Mouse (Mus musculus) neural tube, embryonic 11.5 days (tissue): ENCODE measurements at regions not wholly inside any gene's neighbourhood (a gene's known extent, or its start where the extent isn't known, plus 50 kb on each side); places are given as distances from the start of the nearest gene placed in this dataset.

Experiments
- ATAC-seq: fragments of 200-750 bp; cut with Nextera tagmentation; 2 replicates; pipeline ENCODE4 v1.8.0; 2017; ENCODE audit warnings: moderate number of reproducible peaks, mild to moderate bottlenecking, moderate TSS enrichment, moderate library complexity; ENCODE audit not compliant: insufficient read depth, low FRiP score, low TSS enrichment
- DNase-seq: peaks from one replicate; pipeline ENCODE4 v3.0.0-alpha.2; 2015; ENCODE audit warnings: low spot score
- H3K27ac ChIP-seq: fragments of 300-500 bp; sonication (generic); 2 replicates; pipeline ENCODE4 v1.5.1; 2014; ENCODE audit warnings: low read depth, mild to moderate bottlenecking, low read length
- H3K27me3 ChIP-seq: fragments of 300-500 bp; sonication (generic); 2 replicates; pipeline ENCODE4 v1.6.1; 2014; ENCODE audit warnings: mild to moderate bottlenecking, low read length, mixed read lengths; ENCODE audit not compliant: control insufficient read depth, insufficient read depth
- H3K36me3 ChIP-seq: fragments of 300-500 bp; sonication (generic); 2 replicates; pipeline ENCODE4 v1.6.1; 2014; ENCODE audit warnings: mild to moderate bottlenecking, low read length, moderate library complexity, mixed read lengths; ENCODE audit not compliant: control insufficient read depth, insufficient read depth
- H3K4me1 ChIP-seq: fragments of 300-500 bp; sonication (generic); 2 replicates; pipeline ENCODE4 v1.6.1; 2014; ENCODE audit warnings: low read length, mixed read lengths; ENCODE audit not compliant: control insufficient read depth, insufficient read depth
- H3K4me2 ChIP-seq: fragments of 300-500 bp; sonication (generic); 2 replicates; pipeline ENCODE4 v1.6.1; 2014; ENCODE audit warnings: low read depth, mild to moderate bottlenecking, moderate library complexity
- H3K4me3 ChIP-seq: fragments of 300-500 bp; sonication (generic); 2 replicates; pipeline ENCODE4 v1.5.1; 2014; ENCODE audit warnings: low read depth, low read length
- H3K9ac ChIP-seq: fragments of 300-500 bp; sonication (generic); 2 replicates; pipeline ENCODE4 v1.6.1; 2014; ENCODE audit warnings: mild to moderate bottlenecking, low read length
- H3K9me3 ChIP-seq: fragments of 300-500 bp; sonication (generic); 2 replicates; pipeline ENCODE4 v1.6.1; 2016; ENCODE audit warnings: low read length; ENCODE audit not compliant: control insufficient read depth
- WGBS: fragments of 180-500 bp; shearing (Covaris S2); extraction: QIAGEN DNeasy Blood & Tissue Kit; methylation state at CpG from one replicate; pipeline ENCODE4 v1.1.7; 2014; 5-methylcytosine and 5-hydroxymethylcytosine counted together

- H3K9ac ChIP-seq = no peak overlapping the region
- DNase-seq = no peak
- no peak overlapping the region for H3K27ac ChIP-seq
- WGBS = 93% methylated on average over 3 of the region's 3 CpGs
- no peak for ATAC-seq
- no peak overlapping the region for H3K4me3 ChIP-seq
- H3K9me3 ChIP-seq = no peaks in the 10 kb centered on the region
- H3K27me3 ChIP-seq = no peaks in the 10 kb centered on the region
- H3K36me3 ChIP-seq = no peaks in the 10 kb centered on the region
- no peaks in the 10 kb centered on the region for H3K4me1 ChIP-seq
- no peak overlapping the region for H3K4me2 ChIP-seq
Measured at GRCm38 (mm10) chr13:69182478-69182877, 183.1 kb upstream of the Adcy2 start.

DNA sequence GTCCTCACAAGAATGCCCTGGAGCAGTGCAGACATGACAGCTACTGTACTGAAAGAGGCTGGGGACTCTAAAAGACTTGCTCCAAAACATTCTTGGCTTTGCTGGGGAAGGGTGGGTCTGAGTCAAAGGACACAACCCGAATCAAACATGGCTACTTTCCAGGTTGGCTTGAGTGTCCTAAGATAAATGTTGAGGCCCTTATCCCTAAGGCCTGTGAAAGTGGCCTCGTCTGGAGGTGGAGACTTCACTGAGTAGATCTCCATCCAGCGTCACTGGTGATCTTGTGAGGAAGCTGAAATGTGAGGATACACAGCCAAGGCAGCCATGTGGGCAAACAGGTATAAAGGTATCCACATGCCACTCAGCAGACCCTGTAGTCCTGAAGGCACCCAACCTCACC is 191.3 kb upstream of the Adcy2 start:
- no peak for DNase-seq
- Histone ChIP-seq H3K9me3 (no peaks in the 10 kb centered on the region), H3K4me1 (no peaks in the 10 kb centered on the region), H3K4me2 (no peak overlapping the region), H3K9ac (no peak overlapping the region), H3K4me3 (no peak overlapping the region), H3K36me3 (no peaks in the 10 kb centered on the region), H3K27ac (no peak overlapping the region), H3K27me3 (no peaks in the 10 kb centered on the region)
- ATAC-seq = no peak
- 84% methylated on average over 3 of the region's 3 CpGs for WGBS

GRCm38 (mm10) chr13:69196464-69196871 is 197.1 kb upstream of the Adcy2 start:
- H3K4me2 ChIP-seq = no peak overlapping the region
- no peak for ATAC-seq

DNA sequence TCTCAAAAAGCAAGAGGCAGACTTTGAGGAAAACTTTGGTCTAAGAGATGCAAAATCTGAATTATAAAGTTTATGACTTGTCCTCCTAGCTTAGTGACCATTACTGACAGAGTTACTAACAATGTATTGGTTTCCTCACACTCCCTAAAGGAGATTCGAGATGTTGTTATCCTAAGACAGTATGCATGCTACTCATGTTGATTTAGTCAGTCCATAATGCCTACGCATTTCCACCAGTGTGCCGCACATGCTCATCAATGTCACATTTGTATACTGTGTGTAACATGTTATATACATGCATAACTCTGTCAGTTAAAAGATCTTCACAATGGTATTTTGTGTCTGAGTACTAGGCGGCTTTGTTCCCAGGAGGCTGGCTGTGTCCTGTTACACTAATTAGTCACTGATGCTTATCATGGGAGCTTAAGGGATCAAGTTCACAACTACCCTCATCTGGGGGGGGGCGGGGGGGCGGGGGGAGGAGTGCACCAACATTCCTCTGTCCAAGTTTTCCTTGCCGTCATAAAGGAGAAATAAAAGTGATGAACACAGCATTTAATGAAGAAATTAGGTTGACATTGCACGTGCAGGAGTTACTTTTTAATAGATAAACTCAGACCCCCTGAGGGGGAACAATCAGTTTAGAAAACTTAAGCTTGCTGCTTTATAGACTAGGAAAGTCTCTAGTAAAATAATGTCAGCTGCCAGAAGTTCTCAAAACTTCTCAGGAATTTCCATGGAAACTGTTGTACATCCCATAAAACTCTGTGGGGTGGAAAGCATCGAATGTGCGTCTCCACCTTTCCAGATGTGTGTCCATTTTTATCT is 208.6 kb upstream of the Adcy2 start:
- Histone ChIP-seq H3K4me2 (no peak overlapping the region), H3K4me3 (no peak overlapping the region), H3K9ac (no peak overlapping the region), H3K27me3 (no peaks in the 10 kb centered on the region), H3K36me3 (no peaks in the 10 kb centered on the region), H3K9me3 (no peaks in the 10 kb centered on the region), H3K27ac (no peak overlapping the region), H3K4me1 (no peaks in the 10 kb centered on the region)
- no peak for DNase-seq
- WGBS = 74% methylated on average over 10 of the region's 10 CpGs
- no peak for ATAC-seq

More at GRCm38 (mm10) chr13:69196464-69196871, 197.1 kb upstream of the Adcy2 start:
- DNase-seq = no peak
- Histone ChIP-seq H3K4me1 (no peaks in the 10 kb centered on the region), H3K36me3 (no peaks in the 10 kb centered on the region), H3K9me3 (no peaks in the 10 kb centered on the region), H3K4me3 (no peak overlapping the region), H3K9ac (no peak overlapping the region), H3K27ac (no peak overlapping the region), H3K27me3 (no peaks in the 10 kb centered on the region)
- WGBS = 11% methylated on average over 4 of the region's 4 CpGs

- Histone ChIP-seq H3K4me1 (no peaks in the 10 kb centered on the region), H3K27ac (no peak overlapping the region), H3K4me2 (no peak overlapping the region), H3K27me3 (no peaks in the 10 kb centered on the region), H3K36me3 (no peaks in the 10 kb centered on the region), H3K4me3 (no peak overlapping the region), H3K9ac (no peak overlapping the region), H3K9me3 (no peaks in the 10 kb centered on the region)
- DNase-seq = no peak
- WGBS = 80% methylated on average over 4 of the region's 4 CpGs
- no peak for ATAC-seq
Measured at GRCm38 (mm10) chr13:69208569-69208881, 209.2 kb upstream of the Adcy2 start.

DNA sequence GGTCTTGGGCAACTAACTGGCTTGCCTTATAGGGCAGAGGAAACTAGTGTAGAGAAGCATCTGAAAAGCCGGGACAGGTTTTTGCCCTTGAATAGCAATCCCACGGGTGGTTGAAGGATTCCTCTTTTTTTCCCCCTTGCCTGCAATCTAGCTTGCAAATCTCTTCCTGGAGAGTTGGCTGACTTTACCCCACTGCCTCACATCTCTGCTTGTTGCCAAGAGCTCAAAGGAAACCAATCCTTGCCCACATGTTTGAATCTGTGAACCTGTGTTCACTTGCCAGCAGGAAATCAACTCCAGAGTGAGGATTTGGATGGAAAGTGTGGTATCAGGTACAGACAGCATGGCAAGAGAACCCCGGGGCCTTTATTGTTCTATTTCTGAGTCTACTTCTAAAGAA is 217.2 kb upstream of the Adcy2 start:
- DNase-seq (no peak), ATAC-seq (no peak)
- Histone ChIP-seq H3K27me3 (no peaks in the 10 kb centered on the region), H3K9me3 (no peaks in the 10 kb centered on the region), H3K4me1 (no peaks in the 10 kb centered on the region), H3K4me2 (no peak overlapping the region), H3K36me3 (no peaks in the 10 kb centered on the region), H3K4me3 (no peak overlapping the region), H3K27ac (no peak overlapping the region), H3K9ac (no peak overlapping the region)
- 69% methylated on average over 3 of the region's 3 CpGs for WGBS

DNA sequence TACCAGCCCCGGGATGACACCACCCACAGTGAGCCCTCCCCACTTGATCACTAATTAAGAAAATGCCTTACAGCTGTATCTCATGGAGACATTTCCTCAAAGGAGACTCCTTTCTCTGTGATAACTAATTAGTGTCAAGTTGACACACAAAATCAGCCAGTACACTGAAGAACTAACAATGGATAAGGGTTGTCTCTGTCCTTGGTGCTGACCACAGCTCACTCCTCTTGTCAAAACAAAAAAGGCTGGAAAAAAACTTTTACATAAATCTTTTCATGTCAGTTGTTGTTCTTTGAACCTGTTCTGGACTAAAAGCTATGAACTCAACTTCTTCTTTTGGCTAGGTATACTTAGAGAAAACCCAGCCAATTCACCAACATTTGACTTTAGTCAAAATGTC is 221.1 kb upstream of the Adcy2 start:
- WGBS = 69% methylated on average over 1 of the region's 1 CpGs
- Histone ChIP-seq H3K4me2 (no peak overlapping the region), H3K4me3 (no peak overlapping the region), H3K4me1 (no peaks in the 10 kb centered on the region), H3K36me3 (no peaks in the 10 kb centered on the region), H3K9me3 (no peaks in the 10 kb centered on the region), H3K27ac (no peak overlapping the region), H3K9ac (no peak overlapping the region), H3K27me3 (no peaks in the 10 kb centered on the region)
- ATAC-seq = no peak
- no peak for DNase-seq

- no peak overlapping the region for H3K4me3 ChIP-seq
- WGBS = 71% methylated on average over 5 of the region's 5 CpGs
- DNase-seq = no peak
Measured at GRCm38 (mm10) chr13:69226538-69226937, 227.2 kb upstream of the Adcy2 start.

GRCm38 (mm10) chr13:69230361-69230943 is 231.1 kb upstream of the Adcy2 start:
- WGBS = 63% methylated on average over 10 of the region's 10 CpGs

More at GRCm38 (mm10) chr13:69226538-69226937, 227.2 kb upstream of the Adcy2 start:
- Histone ChIP-seq H3K9me3 (no peaks in the 10 kb centered on the region), H3K4me2 (no peak overlapping the region), H3K4me1 (no peaks in the 10 kb centered on the region), H3K9ac (no peak overlapping the region), H3K36me3 (no peaks in the 10 kb centered on the region), H3K27me3 (no peaks in the 10 kb centered on the region), H3K27ac (no peak overlapping the region)
- no peak for ATAC-seq

More at GRCm38 (mm10) chr13:69230361-69230943, 231.1 kb upstream of the Adcy2 start:
- Histone ChIP-seq H3K4me1 (no peaks in the 10 kb centered on the region), H3K36me3 (no peaks in the 10 kb centered on the region), H3K27me3 (no peaks in the 10 kb centered on the region), H3K4me3 (no peak overlapping the region), H3K4me2 (no peak overlapping the region), H3K9me3 (no peaks in the 10 kb centered on the region), H3K27ac (no peak overlapping the region), H3K9ac (no peak overlapping the region)
- no peak for ATAC-seq
- no peak for DNase-seq
